Mouse (Mus musculus) embryonic facial prominence, embryonic 12.5 days (tissue): ENCODE measurements at regions not wholly inside any gene's neighbourhood (a gene's known extent, or its start where the extent isn't known, plus 50 kb on each side); places are given as distances from the start of the nearest gene placed in this dataset.

Experiments
- ATAC-seq: fragments of 200-750 bp; cut with Nextera tagmentation; 2 replicates; pipeline ENCODE4 v1.8.0; 2017; ENCODE audit not compliant: insufficient number of reproducible peaks, insufficient read depth, low FRiP score, low TSS enrichment
- H3K27ac ChIP-seq: fragments of 300-500 bp; sonication (generic); 2 replicates; pipeline ENCODE4 v1.5.1; 2016; ENCODE audit warnings: mild to moderate bottlenecking
- H3K27me3 ChIP-seq: fragments of 300-500 bp; sonication (generic); 2 replicates; pipeline ENCODE4 v1.6.1; 2016; ENCODE audit warnings: mild to moderate bottlenecking, moderate library complexity
- H3K36me3 ChIP-seq: fragments of 300-500 bp; sonication (generic); 2 replicates; pipeline ENCODE4 v1.6.1; 2016; ENCODE audit warnings: mild to moderate bottlenecking
- H3K4me1 ChIP-seq: fragments of 300-500 bp; sonication (generic); 2 replicates; pipeline ENCODE4 v1.6.1; 2016
- H3K4me2 ChIP-seq: fragments of 300-500 bp; sonication (generic); replicated peaks from 2 replicates; pipeline ENCODE4 v1.6.1; 2016; ENCODE audit warnings: mild to moderate bottlenecking, moderate library complexity
- H3K4me3 ChIP-seq: fragments of 300-500 bp; sonication (generic); 2 replicates; pipeline ENCODE4 v1.5.1; 2016; ENCODE audit warnings: mild to moderate bottlenecking
- H3K9ac ChIP-seq: fragments of 300-500 bp; sonication (generic); 2 replicates; pipeline ENCODE4 v1.6.1; 2016; ENCODE audit warnings: mild to moderate bottlenecking, moderate library complexity
- H3K9me3 ChIP-seq: fragments of 300-500 bp; sonication (generic); 2 replicates; pipeline ENCODE4 v1.6.1; 2016; ENCODE audit warnings: mild to moderate bottlenecking, moderate library complexity
- WGBS: fragments of 180-500 bp; shearing (Covaris S2); methylation state at CpG from one replicate; pipeline ENCODE4 v1.1.7; 2016; 5-methylcytosine and 5-hydroxymethylcytosine counted together

DNA sequence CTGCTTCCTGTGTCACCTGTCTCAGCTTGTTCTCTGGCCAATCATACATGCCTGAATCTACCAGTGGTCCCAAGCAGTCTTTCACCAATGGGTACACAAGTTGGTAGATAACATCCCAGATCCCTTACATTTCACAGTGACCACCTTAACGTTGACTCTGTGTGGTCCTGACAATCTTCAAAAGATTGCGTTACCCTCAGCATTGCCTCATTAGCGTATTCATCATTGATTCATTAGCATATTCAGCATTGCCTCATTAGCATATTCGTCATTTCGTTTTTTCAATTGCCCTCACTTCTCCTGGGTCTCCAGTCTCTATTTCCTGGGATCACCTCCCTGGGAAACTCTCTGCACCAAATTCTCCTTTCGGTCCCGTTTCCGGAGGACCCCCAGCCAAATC, 55.5 kb upstream of the Habp2 start:
- no peak for ATAC-seq
- Histone ChIP-seq H3K4me3 (no peak overlapping the region), H3K4me1 (peaks cover 23% of the 10 kb centered on the region), H3K9me3 (peaks cover 3% of the 10 kb centered on the region; the same call in 1 of the 2 replicates), H3K27me3 (no peaks in the 10 kb centered on the region), H3K27ac (peak overlapping the region; percentile 54), H3K9ac (no peak overlapping the region), H3K36me3 (no peaks in the 10 kb centered on the region), H3K4me2 (0 out of 2 replicates have a peak overlapping the region, but pooled peaks have one; percentile 11)
- WGBS = 76% methylated on average over 8 of the region's 8 CpGs

DNA sequence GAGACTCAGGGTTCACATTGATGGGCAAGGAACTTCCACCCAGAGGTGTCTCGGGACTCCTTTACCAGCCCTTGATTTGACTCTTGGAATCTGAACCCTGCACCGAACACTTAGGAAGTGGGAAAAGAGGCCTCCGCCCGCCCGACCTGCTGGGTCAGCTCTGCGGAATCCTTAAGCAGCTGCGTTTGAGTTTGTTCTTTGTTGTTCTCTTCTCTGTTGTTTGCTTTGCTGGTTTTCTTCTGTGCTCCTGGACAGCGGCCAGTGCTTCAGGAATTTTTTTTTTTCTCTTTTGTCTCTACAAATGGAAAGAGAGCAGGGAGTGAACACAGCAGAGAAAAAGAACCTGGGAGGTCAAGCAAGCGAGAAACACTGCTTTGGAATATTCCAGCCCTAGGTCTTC, 55.1 kb upstream of the Habp2 start:
- Histone ChIP-seq H3K9ac (no peak overlapping the region), H3K36me3 (no peaks in the 10 kb centered on the region), H3K4me2 (0 out of 2 replicates have a peak overlapping the region, but pooled peaks have one; percentile 11), H3K27me3 (no peaks in the 10 kb centered on the region), H3K27ac (peak overlapping the region; percentile 54), H3K4me1 (peaks cover 24% of the 10 kb centered on the region), H3K9me3 (peaks cover 3% of the 10 kb centered on the region; the same call in 1 of the 2 replicates), H3K4me3 (no peak overlapping the region)
- ATAC-seq = no peak
- WGBS = 33% methylated on average over 9 of the region's 9 CpGs

DNA sequence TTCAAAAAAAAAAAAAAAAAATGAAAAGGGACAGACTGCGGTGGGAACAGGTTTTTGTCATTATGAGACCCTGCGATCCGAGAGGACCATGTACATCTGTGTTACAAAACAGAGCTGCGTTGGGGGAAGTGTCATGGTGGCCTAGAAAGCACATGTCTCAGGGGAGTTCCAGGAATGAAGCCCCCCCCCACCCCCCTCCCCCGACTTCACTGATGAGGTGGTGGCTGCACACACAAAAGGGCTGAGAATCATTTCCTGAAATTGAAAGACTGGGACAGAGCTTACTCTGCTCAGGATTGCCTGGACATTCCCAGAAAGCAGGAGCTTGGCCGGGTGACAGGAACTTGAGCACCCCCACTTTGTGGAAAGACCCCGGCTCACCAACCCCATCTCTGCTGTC, 54.7 kb upstream of the Habp2 start:
- Histone ChIP-seq H3K36me3 (no peaks in the 10 kb centered on the region), H3K4me1 (peaks cover 24% of the 10 kb centered on the region), H3K9me3 (peaks cover 3% of the 10 kb centered on the region; the same call in 1 of the 2 replicates), H3K9ac (no peak overlapping the region), H3K4me3 (no peak overlapping the region), H3K4me2 (no peak overlapping the region), H3K27me3 (no peaks in the 10 kb centered on the region), H3K27ac (peak overlapping the region; percentile 54)
- ATAC-seq = 0 out of 2 replicates have a peak, but pooled peaks have one; percentile 35
- WGBS = 28% methylated on average over 7 of the region's 7 CpGs

DNA sequence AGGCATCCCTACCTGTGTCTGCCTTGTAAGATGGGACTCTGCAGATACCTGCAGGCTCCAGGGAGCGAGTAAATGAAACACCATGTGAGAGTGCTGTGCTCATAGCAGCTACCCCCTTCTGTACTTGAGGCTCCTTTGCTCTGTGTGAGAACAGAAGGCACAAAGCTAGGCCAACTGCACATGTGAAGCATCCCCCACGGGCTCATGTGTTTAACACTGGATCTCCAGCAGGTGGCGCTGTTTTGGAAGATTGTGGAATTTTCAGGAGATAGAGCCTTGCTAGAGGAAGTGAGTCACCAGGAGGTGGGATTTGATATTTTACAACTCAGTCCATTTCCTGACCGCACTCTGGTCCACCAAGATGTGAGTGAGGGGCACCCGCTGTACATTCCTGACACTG, 54.0 kb upstream of the Habp2 start:
- no peak overlapping the region for H3K9ac ChIP-seq
- no peak overlapping the region for H3K4me3 ChIP-seq
- H3K4me2 ChIP-seq = no peak overlapping the region
- peak overlapping the region; percentile 54 for H3K27ac ChIP-seq
- no peaks in the 10 kb centered on the region for H3K27me3 ChIP-seq
- H3K4me1 ChIP-seq = peaks cover 24% of the 10 kb centered on the region
- peaks cover 3% of the 10 kb centered on the region; the same call in 1 of the 2 replicates for H3K9me3 ChIP-seq
- H3K36me3 ChIP-seq = no peaks in the 10 kb centered on the region
- no peak for ATAC-seq
- WGBS = 98% methylated on average over 5 of the region's 5 CpGs

DNA sequence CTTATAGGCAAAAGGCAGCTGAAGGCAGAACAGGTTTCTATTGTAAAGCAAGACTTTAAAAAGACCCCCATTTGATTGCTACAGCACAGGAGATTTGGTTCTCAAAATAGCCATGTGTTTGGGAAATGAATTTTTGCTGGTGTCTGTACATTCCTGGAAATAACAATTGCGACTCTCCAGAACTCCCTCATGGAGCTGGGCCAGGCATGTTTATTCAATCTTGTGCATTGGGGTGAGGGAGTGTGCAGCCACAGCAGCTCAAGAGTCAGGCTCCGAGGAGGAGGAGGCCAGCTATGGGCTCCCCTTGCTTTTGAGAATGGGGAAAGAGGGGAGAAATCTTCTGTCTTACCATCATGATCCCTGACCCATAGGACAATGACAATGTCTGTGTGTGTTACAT, 51.9 kb upstream of the Habp2 start:
- 41% methylated on average over 2 of the region's 2 CpGs for WGBS
- Histone ChIP-seq H3K4me2 (no peak overlapping the region), H3K36me3 (no peaks in the 10 kb centered on the region), H3K4me1 (peaks cover 24% of the 10 kb centered on the region), H3K9me3 (peaks cover 3% of the 10 kb centered on the region; the same call in 1 of the 2 replicates), H3K4me3 (no peak overlapping the region), H3K9ac (no peak overlapping the region), H3K27me3 (no peaks in the 10 kb centered on the region), H3K27ac (no peak overlapping the region)
- no peak for ATAC-seq
